Mouse (Mus musculus) adrenal gland, postnatal 10 days (tissue): ENCODE data around the gene Rap1b. TPM values are rescaled to one million over a fixed set of nuclear protein-coding genes. Genes with fewer than 3 reads are reported as not detected.

Experiments used
- DNase-seq: peaks from one replicate; pipeline ENCODE4 v3.0.0; 2021; ENCODE audit warnings: mixed read lengths
- total RNA-seq, 2 experiments: library from RNA; stranded (reverse); gene quantifications; 2 replicates each; pipeline ENCODE4 v1.2.3; 2021

Gene Rap1b
- total RNA-seq, 2 experiments from 2014 or later: 113 to 123 TPM

GRCm38 (mm10) chr10:117782491-117783260 is 63.2 kb downstream of the Rap1b start:
- no peak for DNase-seq

- no peak for DNase-seq
Measured at GRCm38 (mm10) chr10:117782056-117782455, 63.8 kb downstream of the Rap1b start.

GRCm38 (mm10) chr10:117781021-117781725 is 64.7 kb downstream of the Rap1b start:
- no peak for DNase-seq

GRCm38 (mm10) chr10:117780306-117780911 is 65.4 kb downstream of the Rap1b start:
- DNase-seq: no peak

GRCm38 (mm10) chr10:117779581-117780305 is 66.1 kb downstream of the Rap1b start:
- DNase-seq: no peak

- no peak for DNase-seq
Measured at GRCm38 (mm10) chr10:117778951-117779350, 66.9 kb downstream of the Rap1b start.

GRCm38 (mm10) chr10:117778328-117778910 is 67.4 kb downstream of the Rap1b start:
- no peak for DNase-seq

- no peak for DNase-seq
Measured at GRCm38 (mm10) chr10:117777501-117778327, 68.1 kb downstream of the Rap1b start.

GRCm38 (mm10) chr10:117777103-117777470 is 68.7 kb downstream of the Rap1b start:
- DNase-seq: no peak

GRCm38 (mm10) chr10:117776281-117777102 is 69.3 kb downstream of the Rap1b start:
- DNase-seq: no peak

- no peak for DNase-seq
Measured at GRCm38 (mm10) chr10:117775401-117776144, 70.3 kb downstream of the Rap1b start.

- DNase-seq: no peak
Measured at GRCm38 (mm10) chr10:117774817-117775120, 71.1 kb downstream of the Rap1b start.

GRCm38 (mm10) chr10:117774011-117774816 is 71.6 kb downstream of the Rap1b start:
- DNase-seq: no peak

- no peak for DNase-seq
Measured at GRCm38 (mm10) chr10:117773106-117773720, 72.6 kb downstream of the Rap1b start.

- DNase-seq: no peak
Measured at GRCm38 (mm10) chr10:117772364-117773105, 73.3 kb downstream of the Rap1b start.

GRCm38 (mm10) chr10:117771131-117771510 is 74.7 kb downstream of the Rap1b start:
- DNase-seq: no peak

- no peak for DNase-seq
Measured at GRCm38 (mm10) chr10:117770286-117771130, 75.3 kb downstream of the Rap1b start.
